Mouse (Mus musculus): ENCODE measurements around the gene Cpa2.
A peak's percentile ranks its signal among the peaks of the same experiment; 100 is the strongest.

Cpa2 gene

DNA sequence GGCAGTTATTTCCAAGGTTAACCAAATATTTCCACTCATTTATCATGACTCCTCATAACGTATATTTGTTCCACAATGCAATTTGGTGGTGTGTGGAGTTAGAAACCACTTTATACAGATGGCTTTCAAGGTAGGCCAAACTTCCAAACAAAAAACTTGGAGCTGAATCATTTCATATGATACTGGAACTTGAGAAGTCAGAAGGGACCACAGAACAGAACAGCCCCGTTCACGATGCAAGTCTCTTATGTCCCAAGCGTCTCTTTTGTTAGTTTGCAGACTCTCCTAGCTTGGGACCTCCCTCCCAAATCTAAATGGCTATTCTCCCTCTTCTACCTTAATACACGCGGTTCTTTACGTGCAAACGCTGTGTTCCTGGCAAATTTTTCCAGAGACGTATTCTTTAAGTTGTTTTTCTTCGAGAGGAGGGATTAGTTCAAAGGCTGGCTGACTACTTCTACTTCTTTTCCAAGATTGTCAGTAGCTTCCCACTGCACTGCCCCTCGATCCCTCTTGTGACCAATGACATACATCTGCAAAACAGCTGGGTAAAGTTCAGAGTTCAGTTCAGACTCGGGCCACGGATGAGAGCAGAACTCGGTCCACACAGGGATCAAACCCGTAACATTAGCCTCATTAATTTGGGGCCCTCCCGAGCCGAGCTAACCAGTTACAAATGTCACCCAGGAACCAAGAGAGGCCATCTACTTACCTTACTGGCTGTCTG is 35.3 kb downstream of the Cpa2 start:
- DNase-seq (ENCODE audit: low spot score): peak; percentile 48

DNA sequence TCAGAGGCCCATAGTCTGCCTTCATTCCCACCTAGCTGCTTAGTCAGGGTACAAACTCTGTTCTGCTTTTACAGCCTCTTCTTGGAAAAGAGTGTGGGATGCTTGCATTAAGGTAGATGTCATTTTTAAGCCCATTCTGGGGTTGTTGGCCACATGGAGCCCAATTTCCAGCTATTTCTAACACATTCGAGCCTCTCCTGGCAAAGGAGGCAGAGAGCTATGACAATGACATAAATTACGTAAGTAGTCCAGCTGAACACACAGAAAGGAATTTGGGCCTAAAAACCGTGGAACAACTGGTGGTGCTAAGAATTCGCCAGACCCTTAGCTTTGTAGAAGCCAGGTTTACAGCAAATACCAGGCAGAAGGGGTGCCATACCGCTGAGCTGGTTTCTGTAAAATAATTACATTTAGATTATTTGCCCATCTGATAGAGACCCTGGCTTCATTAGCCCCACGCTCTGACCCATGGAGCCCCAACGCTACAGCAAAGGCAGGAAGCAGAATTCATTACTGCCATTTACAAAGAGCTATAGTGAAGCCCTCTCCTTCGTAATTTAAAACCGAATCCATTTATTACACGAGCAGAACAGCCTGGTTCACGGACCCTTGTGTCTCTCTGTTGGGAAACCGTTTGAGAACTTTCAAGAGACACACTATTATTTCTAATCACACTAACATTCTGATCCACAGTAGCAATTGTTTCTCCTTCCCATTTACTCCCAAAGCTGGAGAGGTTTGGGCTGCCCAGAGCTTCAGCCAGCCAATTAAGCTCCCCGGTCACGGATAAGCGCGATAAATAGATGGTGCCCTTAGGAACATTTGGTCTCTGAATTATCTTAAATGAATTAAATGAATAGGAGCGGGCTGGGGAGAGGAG is 38.8 kb downstream of the Cpa2 start:
- no peak for DNase-seq (ENCODE audit: low spot score)

DNA sequence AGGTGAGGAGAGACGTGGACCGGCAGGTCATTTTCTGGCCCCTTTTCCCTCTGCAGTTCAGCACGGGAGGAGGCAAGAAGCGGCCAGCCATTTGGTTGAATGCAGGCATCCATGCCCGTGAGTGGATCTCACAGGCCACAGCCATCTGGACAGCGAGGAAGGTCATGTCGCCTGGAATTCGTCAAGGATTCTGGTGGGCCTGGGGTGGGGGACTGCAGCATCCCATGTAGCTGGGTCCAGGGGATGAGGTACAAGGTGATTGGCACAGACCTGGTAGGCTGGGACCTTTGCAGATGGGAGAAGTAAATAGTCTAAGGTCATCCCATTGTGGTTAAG is 39.4 kb downstream of the Cpa2 start:
- DNase-seq (ENCODE audit: low spot score): no peak

DNA sequence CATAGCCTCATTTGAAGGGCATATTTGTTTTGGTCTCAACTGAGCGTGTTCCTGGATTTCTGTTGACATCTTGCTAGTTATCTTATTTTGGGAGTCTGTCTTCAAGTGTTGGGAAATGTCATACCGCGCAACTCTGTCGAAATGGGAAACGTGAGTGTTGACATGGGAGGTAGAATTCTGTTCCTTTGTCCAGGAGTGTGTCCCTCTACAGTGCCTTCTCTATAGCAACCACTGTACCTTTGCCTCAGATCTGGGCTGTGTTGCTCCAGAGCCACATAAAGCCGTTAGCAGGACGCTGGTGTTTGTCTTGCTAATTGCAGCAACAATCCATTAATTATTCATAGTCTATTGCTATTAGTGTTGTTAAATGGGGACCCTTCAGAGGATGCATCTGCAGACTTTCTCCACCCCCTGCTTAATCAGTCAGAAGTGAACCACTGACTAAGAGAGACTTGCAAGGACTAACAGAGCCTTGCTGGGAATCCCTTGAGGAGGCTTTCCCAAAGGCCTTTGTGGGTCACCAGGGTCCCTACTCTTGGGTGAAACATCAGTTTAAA is 45.6 kb downstream of the Cpa2 start:
- no peak for DNase-seq (ENCODE audit: low spot score)

DNA sequence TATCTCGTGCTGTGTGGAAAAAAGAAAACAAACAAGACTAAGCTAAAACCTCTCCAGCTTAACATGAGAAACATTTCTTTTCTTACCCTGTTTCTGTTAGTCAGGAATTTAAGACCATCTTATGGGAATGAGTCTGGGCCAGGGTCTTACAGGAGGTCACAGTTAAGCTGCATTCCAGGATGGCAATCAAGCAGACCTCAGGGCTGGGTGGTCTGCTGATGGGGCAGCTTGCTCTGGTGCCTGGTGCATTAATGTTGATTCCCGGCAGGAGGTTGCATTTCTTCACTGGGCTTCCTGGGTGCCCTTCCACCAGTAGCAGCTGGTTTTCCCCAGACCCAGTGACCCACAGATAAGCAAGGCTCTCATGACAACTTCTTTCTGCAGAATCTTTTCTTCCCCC is 48.4 kb downstream of the Cpa2 start:
- peak; percentile 71 for DNase-seq (ENCODE audit: low spot score)

DNA sequence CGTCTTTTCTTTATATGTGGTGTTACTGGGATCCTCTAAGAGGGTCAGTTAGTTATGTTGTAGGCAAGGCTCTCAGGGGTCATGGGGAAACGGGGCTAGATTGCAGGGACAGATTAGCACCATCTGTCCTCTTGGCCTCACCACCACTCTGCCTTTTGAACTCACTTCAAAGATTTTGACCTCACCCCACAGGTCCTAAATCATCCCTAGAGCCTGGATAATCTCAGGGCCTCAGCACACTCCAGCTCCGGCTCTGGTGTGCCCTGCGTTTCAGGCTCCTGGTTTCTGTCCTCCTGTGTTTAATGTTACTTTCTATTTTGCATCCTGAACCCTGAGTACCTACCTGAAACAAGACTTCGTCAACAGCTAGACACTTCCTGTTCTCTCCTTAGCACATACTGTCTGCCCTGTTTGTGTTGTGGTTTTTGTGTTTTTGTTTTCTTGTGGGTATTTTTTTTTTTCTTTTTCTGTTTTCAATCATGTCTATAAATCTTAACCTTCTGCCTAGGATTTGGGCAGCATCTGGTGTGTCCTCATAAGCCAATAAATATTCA is 50.5 kb downstream of the Cpa2 start:
- peak; percentile 78 for DNase-seq (ENCODE audit: low spot score)

DNA sequence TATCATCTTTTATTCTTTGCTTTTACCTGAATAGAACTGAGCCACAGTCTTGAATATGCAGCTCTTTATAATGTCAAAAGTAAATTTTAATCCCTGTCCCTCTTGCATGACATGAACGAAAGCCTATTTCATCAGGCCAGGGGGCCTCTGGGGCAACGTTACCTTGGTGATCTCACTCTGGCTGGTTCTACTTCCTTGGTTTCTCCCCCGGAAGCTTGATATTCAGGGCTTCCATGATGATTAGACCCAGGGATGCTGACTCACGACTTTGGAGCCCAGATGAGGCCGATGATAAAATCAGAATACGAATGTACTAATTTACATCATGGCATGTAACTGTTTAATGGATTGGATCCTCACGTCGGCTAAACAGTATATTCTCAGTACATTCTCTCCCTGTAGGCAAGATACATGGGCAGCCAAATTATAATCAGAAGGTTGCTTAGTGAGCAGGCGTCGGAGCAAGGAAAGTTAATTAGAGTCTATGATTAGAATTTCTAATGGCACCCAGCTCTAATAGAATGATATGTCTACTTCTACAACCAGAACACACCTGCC is 51.1 kb downstream of the Cpa2 start:
- no peak for DNase-seq (ENCODE audit: low spot score)

DNA sequence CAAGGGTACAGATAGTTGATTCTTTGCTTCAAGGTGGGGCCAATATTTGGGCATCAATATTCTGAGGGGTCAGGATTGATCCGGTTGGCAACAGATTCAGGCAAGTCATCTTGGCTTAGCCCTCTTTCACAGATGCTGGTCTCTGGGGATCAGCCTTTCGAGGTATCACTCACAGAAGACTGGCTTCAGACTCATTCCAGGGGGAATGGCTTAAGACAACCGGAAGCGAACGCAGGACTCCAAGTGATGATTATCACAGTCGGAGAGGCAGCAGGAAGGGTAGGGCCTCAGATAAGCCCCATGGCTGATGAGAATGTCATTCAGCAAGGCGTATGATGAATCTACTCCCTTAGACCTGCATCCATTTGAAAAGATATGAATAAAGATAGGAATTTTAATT is 53.0 kb downstream of the Cpa2 start:
- no peak for DNase-seq (ENCODE audit: low spot score)

DNA sequence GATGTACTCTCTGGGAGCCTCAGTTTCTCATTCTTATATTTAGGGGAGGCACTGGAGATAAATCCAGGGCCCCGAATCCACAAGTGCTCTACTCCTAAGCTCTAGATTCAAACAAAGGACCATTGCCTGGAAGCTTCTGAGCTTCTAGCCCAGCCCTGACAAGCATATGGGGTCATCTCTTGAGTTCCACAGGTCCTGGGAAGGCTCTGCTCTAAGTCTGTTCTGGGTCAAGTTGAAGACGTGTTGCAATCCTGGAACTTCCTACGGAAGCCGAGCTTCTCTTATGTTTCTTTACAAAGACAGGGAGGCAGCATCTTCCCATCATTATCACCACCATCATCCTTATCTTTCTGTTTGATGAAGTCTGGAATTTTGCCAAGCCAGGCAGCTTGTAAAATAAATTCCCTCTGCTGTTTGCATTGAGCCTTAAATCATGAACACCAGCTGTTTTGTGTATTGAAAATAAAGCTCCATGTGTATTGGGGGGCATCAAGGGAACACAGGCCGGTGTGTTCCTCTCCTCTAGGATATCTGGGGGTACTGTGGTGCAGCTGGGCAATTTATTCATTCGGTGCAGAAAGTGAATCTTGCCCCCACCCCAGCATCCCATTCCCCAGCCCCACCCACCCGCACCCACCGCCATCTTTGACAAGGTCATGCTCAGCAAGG is 55.0 kb downstream of the Cpa2 start:
- no peak for DNase-seq (ENCODE audit: low spot score)

DNA sequence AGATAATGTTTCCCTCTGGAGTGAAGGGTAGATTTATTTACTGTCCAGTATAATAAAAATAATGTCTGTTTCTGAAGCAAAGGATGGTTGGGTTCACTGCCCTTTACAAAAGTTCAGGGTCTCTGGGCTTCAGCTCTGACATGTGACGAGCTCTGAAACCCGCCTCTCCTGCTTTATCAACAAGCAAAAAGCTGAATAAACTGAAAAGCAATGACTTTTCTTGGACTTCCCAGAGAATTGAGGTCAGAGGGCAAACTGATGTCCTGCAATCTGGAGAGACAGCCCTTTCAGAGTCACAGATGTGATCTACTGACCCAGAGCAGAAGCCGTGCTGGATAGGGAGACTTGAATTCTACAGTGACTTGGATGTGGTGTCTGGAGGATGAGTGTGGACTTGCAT is 58.7 kb downstream of the Cpa2 start:
- DNase-seq (ENCODE audit: low spot score): peak; percentile 70

DNA sequence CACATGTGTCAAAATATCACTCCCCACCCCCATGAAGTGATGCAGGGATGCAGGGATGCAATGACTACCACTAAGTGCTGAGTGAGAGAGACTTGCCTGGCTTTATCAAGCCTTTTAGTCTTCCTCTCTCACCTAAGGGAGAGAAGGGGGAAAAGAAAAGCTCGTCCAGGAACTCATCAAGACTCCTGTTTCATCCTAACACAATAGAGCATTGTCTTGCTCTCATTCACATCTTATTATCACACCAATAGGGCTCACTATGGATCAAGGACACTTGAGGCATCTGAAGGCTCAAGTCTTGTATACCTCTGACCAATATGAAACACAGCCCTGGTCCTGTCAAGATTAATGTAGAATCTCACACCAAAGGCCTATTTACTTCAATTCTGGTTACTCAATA is 59.6 kb downstream of the Cpa2 start:
- DNase-seq (ENCODE audit: low spot score): no peak

DNA sequence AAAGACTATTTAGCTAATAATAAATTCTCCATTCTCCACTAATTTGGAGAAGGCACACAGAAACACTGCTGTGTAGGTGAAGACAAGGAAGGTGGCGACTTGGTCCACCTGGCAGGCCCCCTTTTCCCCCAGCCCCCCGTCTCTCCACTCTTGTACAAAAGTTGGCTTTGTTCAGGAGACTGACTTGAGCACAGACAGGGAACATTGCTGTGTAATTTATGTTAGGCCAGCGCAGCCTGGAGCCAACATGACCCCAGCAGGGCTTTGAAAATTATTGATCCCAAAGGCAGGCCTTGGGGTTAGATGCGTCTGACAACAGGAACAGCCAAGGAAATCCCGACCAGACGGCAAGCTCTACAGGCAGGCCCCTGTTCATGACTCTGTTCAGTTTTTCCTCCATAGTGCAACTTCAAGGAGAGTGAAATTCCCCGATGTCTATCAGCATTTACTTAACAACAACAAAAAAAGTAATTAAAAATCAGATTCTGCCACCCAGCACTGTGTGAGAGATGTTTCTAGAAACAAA is 63.0 kb downstream of the Cpa2 start:
- no peak for DNase-seq (ENCODE audit: low spot score)

DNA sequence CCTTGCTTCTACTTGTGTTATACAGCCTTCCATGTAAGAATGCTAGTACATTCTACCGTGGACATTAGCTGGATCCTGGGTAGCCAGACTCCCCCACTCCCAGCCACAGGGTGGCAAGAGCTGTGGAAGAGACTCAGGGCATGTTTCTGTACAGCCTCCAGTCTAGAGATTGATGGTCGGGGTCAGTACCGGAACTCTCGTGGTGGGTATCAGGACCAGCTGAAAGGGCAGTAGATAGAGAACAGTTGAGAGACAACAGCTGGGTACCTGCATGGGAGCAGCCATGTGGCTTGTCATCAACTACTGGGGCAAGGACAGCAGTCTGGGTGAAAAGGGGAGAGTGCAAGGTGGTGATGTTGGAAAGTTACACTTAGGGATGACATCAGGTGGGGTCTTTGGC is 63.7 kb downstream of the Cpa2 start:
- DNase-seq (ENCODE audit: low spot score): no peak

DNA sequence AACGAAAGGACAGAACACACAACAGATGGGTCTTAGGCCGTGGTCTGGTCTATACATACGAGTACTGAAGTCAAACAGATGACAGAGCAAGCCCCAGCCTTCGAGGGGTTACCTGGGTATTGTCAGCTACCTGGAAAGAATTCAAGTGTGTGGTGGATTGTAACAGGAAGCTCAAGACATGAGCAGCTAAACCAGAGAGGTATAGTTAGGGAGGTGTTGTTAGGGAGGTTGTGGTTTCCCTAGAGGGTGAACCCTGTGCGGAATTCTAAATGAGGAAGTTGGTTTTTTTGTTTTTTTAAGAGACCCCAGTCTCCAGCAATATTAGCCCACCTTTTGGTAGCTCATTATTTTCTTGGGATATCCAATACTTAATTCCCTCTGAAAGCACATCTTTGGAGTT is 64.3 kb downstream of the Cpa2 start:
- DNase-seq (ENCODE audit: low spot score): no peak

DNA sequence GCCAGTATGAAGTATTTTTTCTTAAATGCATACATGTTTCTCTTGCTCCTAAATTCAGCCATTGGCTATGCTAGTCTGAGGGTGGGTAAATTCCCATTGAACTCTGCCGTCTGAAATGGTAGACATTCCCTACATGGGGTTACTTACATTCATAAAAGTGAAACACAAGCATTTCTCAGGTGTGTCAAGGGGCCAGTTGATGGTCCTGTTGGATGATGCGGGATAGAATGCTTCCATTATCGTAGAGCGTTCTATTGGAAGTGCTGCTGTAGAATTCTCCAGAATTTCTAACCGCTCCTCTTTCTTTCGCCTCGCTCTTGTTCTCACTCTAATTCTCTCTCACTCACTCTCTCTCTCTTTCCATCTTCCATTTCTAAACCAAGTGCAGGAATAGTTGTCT is 69.3 kb downstream of the Cpa2 start, which contains the start of gene Cpa5:
Gene Cpa5, plus strand, starts transcription at position 301 of the 400 bp plus-strand sequence.
- DNase-seq (ENCODE audit: low spot score): no peak

DNA sequence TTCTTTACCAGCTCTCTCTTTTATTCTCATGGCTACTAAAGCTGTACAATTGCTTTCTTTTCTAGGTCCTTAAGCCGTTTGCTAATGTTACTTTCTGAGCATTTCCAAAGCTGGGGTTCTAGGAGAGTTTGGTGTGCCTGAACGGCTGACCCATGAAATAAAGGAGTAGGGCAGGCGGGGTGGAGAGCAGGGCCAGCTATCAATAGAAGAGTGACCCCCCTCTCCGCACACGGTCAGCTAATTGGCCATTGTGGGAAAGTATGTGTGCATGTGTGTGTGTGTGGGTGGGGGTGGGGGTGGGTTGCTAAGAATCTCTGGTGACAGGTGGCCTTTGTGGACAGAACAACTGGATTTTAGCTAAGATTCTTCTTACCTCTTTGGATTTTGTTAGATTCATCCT is 69.8 kb downstream of the Cpa2 start:
- DNase-seq (ENCODE audit: low spot score): no peak

Measured in yolk sac, embryonic 10.5 days (tissue).